Mouse (Mus musculus) mammary gland, adult 2 months (tissue): ENCODE measurements around the gene Clpx. TPM values are rescaled to one million over a fixed set of nuclear protein-coding genes. Genes with fewer than 3 reads are reported as not detected.

Experiments
- polyA plus RNA-seq: library from polyadenylated mRNA; depleted of rRNA; stranded (reverse); fragments of >200 nt; gene quantifications from 2 replicates; pipeline ENCODE4 v1.2.3, GENCODE M21; 2012; ENCODE audit warnings: low replicate concordance; rRNA removed

Clpx gene
- 13.6 and 14.2 TPM in 2 replicates for polyA plus RNA-seq

GRCm38 (mm10) chr9:65293973-65294715 lies at the start of gene Clpx:
Gene Clpx (plus strand): TSS chr9:65294260.

DNA sequence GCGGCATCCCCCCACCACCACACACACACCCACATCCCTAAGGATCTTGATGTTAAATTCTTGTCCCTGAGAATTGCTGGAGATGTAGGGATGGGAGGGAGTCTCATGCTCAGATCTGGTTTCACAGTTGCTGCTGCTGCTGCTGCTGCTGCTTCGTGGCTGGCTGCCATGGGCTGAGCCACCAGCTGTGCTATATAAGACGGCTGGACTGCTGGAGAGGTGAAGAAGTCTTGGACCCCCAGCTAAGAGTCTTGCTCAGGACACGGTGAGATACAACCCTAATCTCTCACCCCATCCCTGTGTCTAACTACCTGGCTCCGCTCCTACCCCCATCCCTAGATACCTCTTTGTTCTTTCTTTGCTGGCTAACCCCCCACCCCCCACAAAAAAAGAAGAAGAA lies 29.1 kb upstream of the Clpx start, which contains the start of gene Cilp:
Cilp (plus strand) TSS at position 222 of the 400 bp plus-strand sequence.

GRCm38 (mm10) chr9:65345854-65346475 lies 51.9 kb downstream of the Clpx start, which contains the start of gene Pdcd7:
Gene Pdcd7 (plus strand): TSS chr9:65346104.

DNA sequence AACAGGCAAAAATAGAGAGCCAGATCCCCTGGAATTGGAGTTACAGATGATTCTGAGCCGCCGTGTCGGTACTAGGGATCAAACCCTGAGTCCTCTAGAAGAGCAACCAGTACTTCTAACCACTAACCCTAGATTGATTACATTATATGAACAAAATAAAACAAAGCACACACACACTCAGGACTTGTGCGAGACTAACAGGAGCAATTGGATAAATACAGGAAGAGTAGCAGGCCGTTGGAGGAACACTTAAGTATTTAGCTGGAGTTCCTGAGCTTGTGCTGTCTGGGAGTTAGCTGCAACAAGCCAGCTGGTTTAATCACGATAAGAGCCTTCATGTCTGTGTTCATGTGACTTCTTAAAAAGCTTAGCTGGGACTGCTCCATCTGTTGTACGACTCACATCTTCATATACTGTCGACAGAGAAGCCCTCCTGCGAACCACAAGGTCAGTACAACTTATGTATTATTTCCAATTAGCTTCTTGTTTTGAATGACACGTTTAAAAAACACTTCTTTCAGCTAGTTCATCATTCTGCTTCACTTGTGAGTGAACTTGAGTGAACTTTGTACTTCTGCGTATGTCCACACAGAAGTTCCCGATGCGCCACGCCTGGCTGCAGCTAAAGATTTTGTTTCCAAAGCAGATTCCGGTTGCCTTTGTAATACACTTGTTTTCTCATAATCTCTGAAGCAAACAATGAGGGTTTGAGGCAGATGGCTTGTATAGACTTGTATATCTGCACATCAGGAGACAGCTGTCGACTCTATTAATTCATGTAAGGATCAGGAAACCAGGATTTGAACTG lies 66.8 kb downstream of the Clpx start, which contains the start of gene Ubap1l:
Ubap1l (plus strand) TSS at position 401 of the 808 bp plus-strand sequence.

Other genes starting within 250 kb of the Clpx start
- 9.8 and 12.4 TPM in 2 replicates for gene Igdcc4, start 192.8 kb upstream of the Clpx start, polyA plus RNA-seq
- 0.23 and 0.41 TPM in 2 replicates for gene Igdcc3, start 153.1 kb upstream of the Clpx start, polyA plus RNA-seq
- gene Parp16, start 98.9 kb upstream of the Clpx start, polyA plus RNA-seq = 12.2 and 17.1 TPM in 2 replicates
- gene Cilp, start 29.1 kb upstream of the Clpx start, polyA plus RNA-seq = 4.0 and 13.6 TPM in 2 replicates
- 9.5 and 16.5 TPM in 2 replicates for gene Pdcd7, start 51.8 kb downstream of the Clpx start, polyA plus RNA-seq
- 0.23 and 0.51 TPM in 2 replicates for gene Ubap1l, start 66.8 kb downstream of the Clpx start, polyA plus RNA-seq
- gene Kbtbd13, start 97.4 kb downstream of the Clpx start, polyA plus RNA-seq = 1.9 and 7.6 TPM in 2 replicates
- gene Rasl12, start 104.2 kb downstream of the Clpx start, polyA plus RNA-seq = 53.4 and 69.3 TPM in 2 replicates
- not detected in 2 replicates for gene Slc51b, start 128.7 kb downstream of the Clpx start, polyA plus RNA-seq
- 9.0 and 11.5 TPM in 2 replicates for gene Mtfmt, start 141.5 kb downstream of the Clpx start, polyA plus RNA-seq
- 28.0 and 46.4 TPM in 2 replicates for gene Spg21, start 166.7 kb downstream of the Clpx start, polyA plus RNA-seq
- 0.65 and 0.81 TPM in 2 replicates for gene Ankdd1a, start 225.9 kb downstream of the Clpx start, polyA plus RNA-seq